Mouse (Mus musculus) 3T3-L1 (cell line): ENCODE data around the gene Cnn3.

Experiments used
- DNase-seq: peaks from one replicate; pipeline ENCODE4 v3.0.0-alpha.2; 2015; ENCODE audit warnings: low read depth, low spot score

The Cnn3 gene

DNA sequence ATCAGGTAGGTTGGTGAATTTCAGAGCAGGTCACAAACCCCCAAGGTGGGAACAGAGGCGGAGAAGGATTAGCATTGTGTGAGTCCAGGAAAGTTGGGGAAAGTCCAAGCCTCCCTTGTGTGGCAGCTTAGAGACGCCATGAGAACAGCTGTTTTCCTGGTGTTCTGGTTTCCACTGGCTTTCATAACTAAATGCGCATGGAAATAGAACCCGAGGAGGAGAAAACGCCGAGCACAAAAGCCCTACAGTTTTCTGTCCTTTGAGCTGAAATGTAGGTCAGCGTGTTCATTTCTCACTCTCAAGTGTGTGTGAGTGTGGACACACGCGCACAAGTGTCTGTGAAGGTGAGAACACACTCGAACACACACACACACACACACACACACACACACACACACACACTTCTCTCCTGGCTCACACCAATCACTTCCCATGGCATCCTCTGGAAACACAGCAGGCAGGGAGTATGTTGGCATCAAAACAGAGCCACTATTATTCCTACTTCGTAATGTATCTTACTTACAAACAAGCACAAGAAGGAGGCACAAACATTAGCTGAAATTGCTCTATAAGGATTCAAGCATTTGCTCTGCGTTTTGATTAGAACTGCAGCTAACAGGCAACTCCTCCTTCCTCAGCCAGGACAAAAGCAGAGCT is 63.3 kb downstream of the Cnn3 start:
- DNase-seq, result no peak

DNA sequence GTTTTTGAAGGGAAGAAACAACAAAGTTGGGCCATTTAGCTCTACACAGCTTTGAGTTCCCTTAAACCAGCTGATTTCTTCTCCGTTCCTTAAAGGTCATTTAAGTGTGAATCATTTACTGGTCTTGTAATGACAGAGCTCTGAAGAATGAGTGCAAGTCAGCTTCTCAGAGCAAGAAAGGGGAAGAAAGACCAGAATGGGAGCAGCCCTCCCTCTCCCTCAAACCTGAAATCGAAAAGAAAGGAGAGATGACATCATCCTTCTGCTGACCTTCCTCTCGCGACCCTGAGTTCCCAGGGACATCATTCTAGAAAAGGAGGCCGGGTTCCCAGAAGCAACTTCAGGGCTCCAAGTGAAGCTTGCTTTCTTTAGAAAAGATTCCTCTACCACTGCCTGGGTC is 64.6 kb downstream of the Cnn3 start:
- DNase-seq, result no peak

DNA sequence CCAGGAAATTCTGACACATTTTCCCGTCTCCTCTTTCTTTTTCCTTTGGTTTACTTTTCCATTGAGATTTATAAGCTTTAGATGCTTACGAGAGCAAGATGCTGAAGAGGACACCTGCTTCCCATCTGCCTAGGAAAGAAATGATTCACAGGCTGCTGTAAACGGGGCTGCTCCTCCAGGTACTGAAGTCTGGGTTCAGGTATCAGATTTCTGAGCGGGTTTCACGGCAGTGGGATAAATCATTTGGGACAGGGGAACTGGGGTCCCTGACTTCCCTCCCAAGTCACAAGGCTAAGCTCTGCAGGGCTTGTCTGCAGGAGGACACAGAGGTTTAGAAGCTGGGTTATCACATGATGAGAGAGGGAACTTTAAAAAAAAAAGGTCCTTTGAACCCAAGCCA is 65.7 kb downstream of the Cnn3 start:
- DNase-seq, result no peak

DNA sequence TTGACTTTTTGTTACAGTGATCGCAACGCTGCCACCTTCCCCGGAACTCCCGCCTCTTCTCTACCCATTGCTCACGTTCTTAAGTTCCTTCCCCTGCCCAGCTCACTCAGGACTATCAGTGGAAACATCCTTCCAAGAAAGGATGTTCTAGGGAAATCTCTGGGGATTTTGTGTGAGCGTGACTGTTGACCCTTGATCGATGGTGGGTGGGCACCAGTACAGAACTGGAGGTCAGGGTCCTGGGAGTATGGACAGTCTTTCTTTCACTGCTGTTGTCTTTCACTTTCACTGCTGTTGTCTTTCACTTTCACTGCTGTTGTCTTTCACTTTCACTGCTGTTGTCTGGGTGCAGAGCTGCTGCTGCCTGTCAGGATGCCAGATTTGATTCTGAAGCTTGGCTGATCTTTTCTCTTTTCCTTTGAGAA is 67.7 kb downstream of the Cnn3 start:
- DNase-seq, result peak; percentile 35

DNA sequence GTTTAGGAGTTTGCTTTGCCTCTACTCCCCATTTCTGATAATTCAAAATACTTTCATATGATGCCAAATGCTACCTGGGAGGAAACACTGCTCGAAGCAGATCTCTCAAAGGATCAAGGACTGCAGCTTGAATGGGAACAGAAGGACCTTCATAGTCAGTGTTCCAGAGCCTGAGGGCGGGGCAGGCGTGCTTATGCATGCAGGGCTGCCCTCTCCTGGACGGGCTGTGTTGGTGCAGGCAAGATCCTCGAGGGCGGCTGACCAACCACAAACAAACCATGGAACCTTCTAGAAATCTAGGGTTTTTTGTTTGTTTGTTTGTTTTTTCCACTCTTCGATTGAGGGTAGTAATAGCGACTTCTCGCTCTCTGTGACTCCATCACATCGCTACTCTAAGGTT is 73.9 kb downstream of the Cnn3 start:
- peak; percentile 82 for DNase-seq

DNA sequence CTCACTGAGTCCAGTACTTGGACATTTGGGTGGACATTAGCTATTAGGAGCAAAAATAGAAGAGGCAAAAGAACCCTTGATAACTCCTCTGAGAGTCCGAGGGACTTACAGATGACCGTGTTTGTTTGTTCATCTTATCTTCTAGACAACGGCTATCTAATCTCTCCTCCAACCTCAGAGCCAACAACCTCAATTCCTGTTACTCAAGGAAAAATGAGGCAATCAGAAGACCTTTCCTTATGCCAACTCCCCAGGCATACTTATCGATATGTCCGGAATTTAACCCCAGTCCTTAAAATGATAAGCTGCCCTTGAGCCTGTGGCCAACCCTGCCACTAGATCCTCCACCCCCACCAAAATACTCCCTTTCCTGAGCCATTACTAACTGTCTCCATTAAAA is 74.4 kb downstream of the Cnn3 start:
- DNase-seq, result no peak

DNA sequence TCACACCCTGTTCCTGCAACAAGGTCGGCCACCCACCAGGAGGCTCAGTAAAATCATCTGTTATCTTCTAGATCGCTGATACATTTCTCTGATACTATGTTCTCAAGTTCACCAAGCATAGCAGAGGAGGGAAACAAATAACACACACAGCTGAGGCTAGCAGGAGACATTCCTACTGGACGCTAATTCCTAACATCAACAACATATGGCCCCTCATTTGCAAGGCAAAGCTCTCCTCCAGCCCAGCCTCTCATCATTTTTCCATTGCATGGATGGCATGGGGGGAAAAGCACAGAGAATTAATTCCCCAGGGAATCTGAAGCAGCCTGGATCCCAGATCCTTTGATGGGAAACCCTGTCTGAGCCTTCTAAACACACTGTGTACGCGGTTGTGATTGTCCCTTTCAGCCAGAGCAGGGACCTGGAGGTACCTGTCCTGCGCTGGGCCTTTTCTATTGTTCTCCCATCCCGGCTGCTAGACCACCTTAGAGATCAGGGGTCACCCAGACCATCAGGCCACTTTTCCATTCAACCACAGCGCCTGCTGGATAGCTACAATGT is 78.7 kb downstream of the Cnn3 start:
- no peak for DNase-seq

DNA sequence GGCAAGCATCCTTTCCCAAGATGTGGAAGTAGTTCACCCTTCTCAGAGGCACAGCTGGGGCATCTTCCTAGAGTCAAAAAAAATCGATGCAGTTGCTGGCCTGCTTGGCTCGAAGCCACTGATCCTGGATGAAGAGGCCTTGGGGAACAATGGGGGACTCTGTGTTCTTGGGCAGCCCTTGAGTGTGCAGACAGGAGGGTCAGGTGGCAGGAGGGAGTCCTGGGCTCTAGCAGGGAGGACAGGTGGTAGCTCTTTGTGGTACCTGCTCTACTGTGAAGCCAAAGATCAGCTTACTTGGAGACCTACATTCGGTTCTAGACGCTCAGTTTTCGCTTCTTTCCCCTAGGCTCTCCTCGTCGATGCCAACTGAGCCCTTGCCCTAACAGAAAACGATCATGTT is 79.9 kb downstream of the Cnn3 start:
- DNase-seq, result no peak

DNA sequence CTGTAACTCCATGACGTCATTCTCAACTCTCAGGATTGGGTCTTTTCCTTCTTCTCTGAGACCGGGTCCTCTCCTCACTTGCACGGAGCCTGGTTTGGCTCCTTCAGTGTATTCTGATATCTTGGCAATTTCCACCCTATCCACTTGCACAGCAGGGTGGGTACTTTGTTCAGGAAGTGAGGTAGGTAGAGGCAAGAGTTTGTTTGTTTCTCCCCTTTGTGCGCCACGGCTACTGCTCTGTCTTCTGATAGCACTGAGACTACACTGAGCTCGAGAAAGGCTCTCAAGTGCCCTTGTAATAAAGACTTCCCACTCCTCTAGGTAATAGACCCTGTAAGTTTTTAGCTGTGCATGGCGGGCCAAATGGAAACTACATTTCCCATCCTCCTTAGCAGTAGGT is 80.5 kb downstream of the Cnn3 start:
- no peak for DNase-seq

DNA sequence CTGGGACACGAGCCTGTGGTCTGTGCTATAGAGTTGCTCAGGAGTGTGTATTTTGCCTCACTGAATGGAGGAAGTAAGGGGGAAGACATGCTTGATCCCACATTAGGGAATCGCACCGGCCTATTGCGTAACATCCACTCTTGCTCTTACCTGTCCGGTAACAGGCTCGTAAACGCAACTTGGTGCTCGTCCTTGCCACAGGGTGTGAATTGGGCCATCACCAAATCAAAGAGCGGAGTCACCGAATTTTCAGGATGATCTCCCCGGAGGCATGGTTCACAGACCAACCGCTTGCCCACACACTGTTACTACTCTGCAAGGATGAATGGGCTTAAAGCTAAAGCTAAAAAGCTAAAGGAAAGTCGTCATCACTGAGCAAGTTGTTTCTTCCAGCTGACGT is 81.4 kb downstream of the Cnn3 start:
- DNase-seq, result no peak
